Mouse (Mus musculus) erythroblast, embryonic 14.5 days (primary cell): ENCODE data around the gene Dnajb12.

ENCODE experiments used
- GATA1 ChIP-seq: IDR thresholded peaks from 2 replicates; pipeline ENCODE4 v1.6.1; 2012; ENCODE audit warnings: low read length, inconsistent platforms, mixed read lengths
- TAL1 ChIP-seq: IDR thresholded peaks from 3 replicates; pipeline ENCODE4 v1.6.1; 2012; ENCODE audit warnings: low read length, inconsistent platforms, mixed read lengths

DNA sequence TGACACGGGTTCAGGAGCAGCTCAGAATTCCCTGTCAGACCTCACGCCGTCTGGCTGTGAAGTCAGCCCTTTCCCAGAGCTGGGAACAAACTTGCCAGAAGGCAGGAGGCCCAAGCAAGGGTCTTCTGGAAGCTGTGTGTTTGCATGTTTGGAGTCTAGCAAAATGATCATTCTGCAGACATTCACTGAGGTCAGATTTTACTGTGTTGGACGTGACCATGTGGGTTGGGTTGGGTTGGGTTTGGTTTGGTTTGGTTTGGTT, 20.7 kb downstream of the Dnajb12 start:
- TF ChIP-seq GATA1 (no peak), TAL1 (no peak)
